ENCODE assay signal across 9 mouse cellular contexts in the genomic region with DNA sequence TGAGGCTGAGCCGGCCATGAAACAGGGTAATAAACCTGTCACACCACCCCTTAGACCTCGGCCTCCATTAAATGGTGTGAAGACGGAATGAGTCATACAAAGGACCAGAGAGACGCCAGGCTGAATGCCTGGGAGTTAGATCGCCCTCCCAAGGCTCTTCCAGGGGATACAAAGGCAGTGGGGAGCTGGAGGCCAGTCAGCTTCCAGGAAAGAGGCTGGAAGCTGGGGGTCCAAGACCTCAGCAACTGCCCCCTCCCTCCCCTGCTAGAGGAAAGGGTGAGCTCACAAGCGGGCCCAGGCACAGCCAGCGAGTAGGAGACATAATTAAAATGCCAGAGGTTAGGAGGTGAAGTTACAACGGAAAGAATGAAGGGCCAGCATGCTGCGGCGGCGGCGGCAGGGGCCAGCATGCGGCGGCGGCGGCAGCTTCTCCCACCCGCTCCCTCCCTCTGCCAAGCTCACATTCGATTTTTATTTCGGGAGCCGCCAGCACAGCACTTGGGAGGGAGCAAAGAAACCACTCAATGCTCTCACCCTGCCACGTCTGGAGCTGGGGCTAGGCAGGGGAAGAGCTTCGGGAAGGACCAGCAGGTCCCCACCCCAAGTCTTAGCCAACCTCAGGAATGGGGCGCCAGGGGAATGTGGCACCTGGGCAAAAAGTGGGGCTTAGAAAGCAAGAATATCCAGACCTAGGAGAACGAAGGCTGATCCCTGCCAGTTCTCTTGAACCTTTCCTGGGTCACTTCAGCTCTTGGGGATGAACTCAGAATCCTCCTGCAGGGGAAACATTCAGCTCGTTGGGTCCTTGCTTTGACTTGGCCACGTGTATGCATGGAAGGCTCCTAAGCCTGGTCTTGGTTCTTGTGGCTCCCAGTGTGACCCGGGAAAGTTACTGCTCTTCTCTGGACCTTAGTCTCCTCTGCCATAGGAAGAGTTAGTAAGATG. TPM values are rescaled to one million over a fixed set of nuclear protein-coding genes. Genes with fewer than 3 reads are reported as not detected.
DNase-seq lines count a peak whose midpoint lies in the region; ATAC-seq and TF ChIP-seq lines count a peak whose summit lies in the region.
"Had no signal": no experiment of that assay in that cellular context is flagged by ENCODE, and none has a peak within 500 bp of the region (broad histone marks: within the 10 kb centered on the region; RNA-seq: fewer than 3 reads in every experiment).

No protein-coding gene starts in this region.

- peak overlapping the region; percentile 42 for H3K4me2 ChIP-seq in forebrain, embryonic 16.5 days (ENCODE audit: low read length)
- H3K4me2 ChIP-seq in limb, embryonic 14.5 days (replicated peaks; ENCODE audit: low read depth, low read length, severe bottlenecking): peak overlapping the region; percentile 43

- H3K4me1 ChIP-seq in heart, embryonic 10.5 days: peaks cover 51% of the 10 kb centered on the region
- peaks cover 9% of the 10 kb centered on the region for H3K4me1 ChIP-seq in forebrain, embryonic 16.5 days (replicated peaks; ENCODE audit: control insufficient read depth, insufficient read depth, low read length)
- peaks cover 55% of the 10 kb centered on the region for H3K4me1 ChIP-seq in limb, embryonic 14.5 days (ENCODE audit: control insufficient read depth, insufficient read depth, low read length)

- 5% methylated on average over 27 of the region's 27 CpGs for WGBS in heart, embryonic 10.5 days
- 4% methylated on average over 27 of the region's 27 CpGs for WGBS in forebrain, embryonic 16.5 days
- WGBS in limb, embryonic 14.5 days: 1% methylated on average over 26 of the region's 27 CpGs

- peak overlapping the region; percentile 89 for H3K27ac ChIP-seq in heart, embryonic 10.5 days
- H3K27ac ChIP-seq in forebrain, embryonic 16.5 days (ENCODE audit: low read length): no peak overlapping the region
- H3K27ac ChIP-seq in limb, embryonic 14.5 days (replicated peaks; ENCODE audit: low read depth, low read length): peak overlapping the region; percentile 98

- H3K9me3 ChIP-seq in heart, embryonic 10.5 days: no peaks in the 10 kb centered on the region
- no peaks in the 10 kb centered on the region for H3K9me3 ChIP-seq in forebrain, embryonic 16.5 days (ENCODE audit: control insufficient read depth, low read length)
- H3K9me3 ChIP-seq in limb, embryonic 14.5 days (ENCODE audit: control insufficient read depth, low read length): no peaks in the 10 kb centered on the region

- no peak for DNase-seq in heart, embryonic 10.5 days (ENCODE audit: low spot score)
- DNase-seq in heart, postnatal 25 days (ENCODE audit: low spot score): no peak
- peak; percentile 50 for DNase-seq in MN1 (ENCODE audit: low spot score)
- peak; percentile 70 for DNase-seq in limb, embryonic 14.5 days (ENCODE audit: low spot score)
- peak; percentile 46 for DNase-seq in testis, postnatal 10 days (ENCODE audit: low spot score)
- DNase-seq in layer of hippocampus, adult 18-20 months (ENCODE audit: low spot score in 2 of 2): no peak
- no peak for DNase-seq in left cerebral cortex, postnatal 10 days (ENCODE audit: extremely low spot score in 1 of 2, low spot score in 2 of 2)

- H3K36me3 ChIP-seq in heart, embryonic 10.5 days: no peaks in the 10 kb centered on the region
- no peaks in the 10 kb centered on the region for H3K36me3 ChIP-seq in forebrain, embryonic 16.5 days (ENCODE audit: control insufficient read depth, insufficient read depth)
- no peaks in the 10 kb centered on the region for H3K36me3 ChIP-seq in limb, embryonic 14.5 days (ENCODE audit: control insufficient read depth, insufficient read depth, low read length)

- peaks cover 56% of the 10 kb centered on the region for H3K27me3 ChIP-seq in heart, embryonic 10.5 days (ENCODE audit: insufficient read depth, poor library complexity, severe bottlenecking)
- H3K27me3 ChIP-seq in forebrain, embryonic 16.5 days (replicated peaks; ENCODE audit: control insufficient read depth, insufficient read depth, low read length): peaks cover 27% of the 10 kb centered on the region
- H3K27me3 ChIP-seq in limb, embryonic 14.5 days (ENCODE audit: control insufficient read depth, insufficient read depth, low read length): no peaks in the 10 kb centered on the region

- peak overlapping the region; percentile 45 for H3K4me3 ChIP-seq in heart, embryonic 10.5 days
- peak overlapping the region; percentile 24 for H3K4me3 ChIP-seq in forebrain, embryonic 16.5 days (replicated peaks; ENCODE audit: low read length)
- H3K4me3 ChIP-seq in limb, embryonic 14.5 days (replicated peaks; ENCODE audit: low read length): peak overlapping the region; percentile 12

- peak overlapping the region; percentile 6 for H3K9ac ChIP-seq in forebrain, embryonic 16.5 days (replicated peaks; ENCODE audit: low read depth, low read length)
- H3K9ac ChIP-seq in limb, embryonic 14.5 days (ENCODE audit: low read depth, low read length, severe bottlenecking): peak overlapping the region; percentile 29

- TF ChIP-seq POLR2A in limb, embryonic 14.5 days (IDR thresholded peaks at IDR 0.05; ENCODE audit: borderline replicate concordance, extremely low read depth, insufficient read depth, insufficient read length): peak; percentile 6; the same call in 1 of the 2 replicates

- ATAC-seq in forebrain, embryonic 16.5 days: no peak
- peak; percentile 19 for ATAC-seq in limb, embryonic 14.5 days (ENCODE audit: low FRiP score, low read depth)

- intact Hi-C loops in heart, postnatal 25 days (cut with DNase I): no loop called here
- intact Hi-C loops in left cerebral cortex, postnatal 10 days (cut with DNase I): no loop called here

RNA-seq across cellular contexts. Expression of gene Col1a1, which starts 54.9 kb away (rescaled TPM):
- polyA plus RNA-seq in heart, embryonic 10.5 days (2016; fragmentation: Nextera tagmentation; extraction: Ambion mirVana): 146 and 311 TPM in 2 replicates
- total RNA-seq in heart, postnatal 25 days (2021): 100 to 1,000 TPM; 182 to 211 TPM
- polyA plus RNA-seq in forebrain, embryonic 16.5 days (2015; fragmentation: Nextera tagmentation; extraction: Ambion mirVana): 45.0 and 166 TPM in 2 replicates
- polyA plus RNA-seq in limb, embryonic 14.5 days (2012; rRNA removed): 1,421 and 1,570 TPM in 2 replicates
- 2,528 and 2,873 TPM in 2 replicates for polyA plus RNA-seq in limb, embryonic 14.5 days (2014; fragmentation: Nextera tagmentation; extraction: Ambion mirVana)
- total RNA-seq in layer of hippocampus, adult 18-20 months (2021): 1 to 10 TPM; 4.3 to 5.2 TPM
- 10 to 100 TPM; 53.2 to 64.0 TPM for total RNA-seq in left cerebral cortex, postnatal 10 days (2021)
- total RNA-seq: hematopoietic stem cell, adult 5-6 weeks had no signal

Comparison
In these comparisons a context has a peak if more than half of its experiments do, and no peak if none do; other contexts are left out.
1. DNase-seq: peak in MN1 (single experiment), limb, embryonic 14.5 days (single experiment) and testis, postnatal 10 days (single experiment); none in heart, embryonic 10.5 days (single experiment), heart, postnatal 25 days (single experiment), layer of hippocampus, adult 18-20 months (0 of 2) and left cerebral cortex, postnatal 10 days (0 of 2).
2. RNA of gene Col1a1, which starts 54.9 kb away (total RNA-seq): 182 to 211 TPM in heart, postnatal 25 days and 53.2 to 64.0 TPM in left cerebral cortex, postnatal 10 days; 4.3 to 5.2 TPM in layer of hippocampus, adult 18-20 months; every median in the first group is over 4 times any median in the second.
3. Peak in every context shown above with its lines, with median percentiles within 50 percentile points of each other: H3K4me3 ChIP-seq.